Mouse (Mus musculus) cerebellum, adult 8-10 months (tissue): ENCODE data around the gene Apol6.

Experiments used
- DNase-seq: peaks from one replicate; pipeline ENCODE4 v3.0.0; 2022

Apol6 gene

GRCm38 (mm10) chr15:77072556-77073163, 28.1 kb downstream of the Apol6 start:
- DNase-seq = no peak

DNA sequence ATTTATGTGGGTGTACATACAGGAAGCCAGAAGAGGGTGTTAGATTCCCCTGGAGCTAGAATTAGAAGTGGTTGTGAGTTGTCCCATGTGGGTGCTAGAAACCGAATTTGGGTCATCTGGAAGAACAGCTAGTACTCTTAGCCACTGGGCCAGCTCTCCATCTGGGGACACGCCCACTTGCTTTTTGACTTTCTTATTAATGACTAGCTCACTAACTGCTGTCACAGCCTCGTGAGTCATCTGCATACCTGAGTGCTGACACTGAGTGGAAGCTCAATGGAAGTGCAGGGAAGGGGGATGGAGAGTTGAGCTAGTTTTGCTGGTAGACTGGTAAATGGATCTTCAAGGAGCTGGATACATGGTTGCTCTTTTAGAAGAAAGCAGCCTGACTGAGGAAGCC, 32.0 kb downstream of the Apol6 start:
- DNase-seq = no peak

DNA sequence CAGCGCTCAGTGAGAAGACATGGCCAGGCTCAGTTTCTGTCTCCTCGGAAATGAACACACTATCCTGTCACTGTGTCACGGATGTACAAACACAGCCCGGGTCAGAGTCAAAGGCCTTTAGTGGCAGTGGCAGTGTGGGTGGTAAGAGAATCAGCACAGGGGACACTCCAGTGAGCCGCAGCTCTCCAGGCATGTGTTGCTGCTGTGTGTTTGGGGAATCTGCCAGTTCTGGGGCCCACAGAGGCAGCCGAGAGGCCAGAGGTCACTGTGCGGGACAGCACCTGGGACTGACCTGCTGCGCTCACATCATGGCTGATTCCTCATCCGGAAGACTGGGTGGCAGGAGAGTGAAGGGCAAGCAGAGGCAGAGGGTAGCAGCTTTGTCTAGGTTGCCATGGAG, 33.4 kb downstream of the Apol6 start:
- DNase-seq = no peak

GRCm38 (mm10) chr15:77078786-77079185, 34.3 kb downstream of the Apol6 start:
- DNase-seq = no peak

DNA sequence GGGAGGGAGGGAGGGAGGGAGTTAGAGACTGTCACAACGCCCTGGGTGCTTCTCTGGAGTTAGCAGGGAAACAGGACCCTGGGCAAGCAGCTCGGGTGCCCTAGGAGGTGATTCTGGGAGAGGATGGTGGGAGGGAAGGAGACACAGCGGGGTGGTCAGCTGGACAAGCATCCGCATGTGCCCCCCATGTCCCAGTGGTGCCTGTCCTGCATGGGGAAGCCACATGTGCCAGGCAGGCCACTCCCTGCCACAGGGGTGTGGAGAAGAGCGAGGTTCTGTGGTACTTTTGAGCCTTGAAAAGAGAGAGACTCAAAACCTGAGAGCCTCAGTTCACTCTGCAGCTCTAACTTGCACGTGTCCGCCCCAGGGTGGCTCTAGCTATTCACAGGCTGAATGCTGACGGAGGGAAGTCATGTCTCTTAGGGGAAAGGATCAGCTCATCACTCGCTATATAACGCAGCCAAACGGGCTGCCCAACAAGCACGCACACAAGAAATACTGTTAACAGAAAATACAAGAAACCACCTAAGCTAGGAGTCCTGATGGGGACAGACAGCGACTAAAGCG, 34.8 kb downstream of the Apol6 start:
- DNase-seq = no peak

GRCm38 (mm10) chr15:77079890-77080361, 35.4 kb downstream of the Apol6 start:
- DNase-seq = no peak

DNA sequence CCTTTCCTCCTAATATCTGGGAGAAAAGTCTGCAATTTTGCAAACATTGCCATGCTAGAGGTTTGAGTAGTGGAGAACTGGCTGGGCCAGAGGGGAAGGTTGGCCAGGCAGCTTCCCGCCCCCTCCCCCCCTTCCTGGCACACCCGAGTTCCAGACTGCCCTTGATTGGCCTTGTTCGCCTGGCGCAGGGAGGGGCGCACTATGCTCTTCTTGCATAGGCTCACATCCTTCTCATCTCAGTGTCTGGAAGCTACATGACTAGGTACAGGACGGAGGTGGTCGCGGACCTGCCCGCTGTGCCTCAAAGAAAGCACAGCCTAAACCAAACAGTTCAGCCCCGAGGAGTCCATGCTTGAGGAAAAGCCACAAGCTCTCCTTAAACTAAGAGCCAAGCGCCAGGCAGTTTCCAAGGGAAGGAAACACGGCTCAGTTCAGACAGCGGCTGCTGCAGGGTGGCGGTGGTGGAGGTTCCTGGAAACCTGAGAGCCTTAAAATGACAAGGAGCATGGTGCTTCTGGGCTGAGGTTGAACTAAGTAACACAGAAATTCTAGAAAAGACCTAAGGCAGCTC, 36.2 kb downstream of the Apol6 start:
- no peak for DNase-seq

DNA sequence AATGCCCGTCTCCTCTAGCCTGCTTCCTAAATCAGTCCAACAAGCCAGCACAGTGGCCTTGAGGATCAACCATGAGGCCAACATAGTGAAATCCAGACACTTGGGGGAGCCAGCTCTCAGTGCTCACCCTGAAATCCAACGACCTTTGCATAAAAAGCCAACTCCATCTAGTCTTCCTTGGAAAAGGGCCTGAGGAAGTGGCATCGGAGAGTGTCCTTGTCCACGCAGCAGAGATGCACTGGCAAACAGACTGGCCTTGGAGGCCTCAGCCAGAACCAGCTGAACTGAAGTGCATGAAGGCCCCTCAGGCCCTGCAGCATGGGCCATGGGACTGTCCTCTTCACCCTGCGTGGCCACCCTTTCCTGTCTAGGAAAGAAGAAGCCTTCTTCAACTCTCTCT, 36.9 kb downstream of the Apol6 start:
- DNase-seq = no peak

- DNase-seq = no peak
Measured at GRCm38 (mm10) chr15:77085818-77086217, 41.3 kb downstream of the Apol6 start.

DNA sequence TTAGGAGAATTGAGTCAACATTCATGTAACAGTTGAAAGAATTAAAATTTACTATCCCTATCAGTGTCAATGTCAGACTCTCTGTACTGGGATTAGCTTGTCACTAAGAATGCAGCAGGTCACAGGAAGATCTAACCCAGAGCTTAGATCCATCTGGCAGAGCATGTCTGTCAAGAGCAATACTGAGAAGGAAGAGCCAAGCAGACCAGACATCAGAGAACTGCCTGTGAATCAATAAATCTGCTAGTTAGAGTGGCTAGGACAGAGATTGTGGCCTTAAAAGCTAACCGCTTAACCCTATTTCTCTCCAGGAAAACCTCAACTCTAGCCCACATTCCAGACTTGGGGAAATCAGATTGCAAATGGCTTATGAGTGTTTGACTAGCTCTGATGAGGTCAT, 42.0 kb downstream of the Apol6 start:
- no peak for DNase-seq

- no peak for DNase-seq
Measured at GRCm38 (mm10) chr15:77089249-77089648, 44.7 kb downstream of the Apol6 start.

- DNase-seq = no peak
Measured at GRCm38 (mm10) chr15:77090531-77090930, 46.0 kb downstream of the Apol6 start.

DNA sequence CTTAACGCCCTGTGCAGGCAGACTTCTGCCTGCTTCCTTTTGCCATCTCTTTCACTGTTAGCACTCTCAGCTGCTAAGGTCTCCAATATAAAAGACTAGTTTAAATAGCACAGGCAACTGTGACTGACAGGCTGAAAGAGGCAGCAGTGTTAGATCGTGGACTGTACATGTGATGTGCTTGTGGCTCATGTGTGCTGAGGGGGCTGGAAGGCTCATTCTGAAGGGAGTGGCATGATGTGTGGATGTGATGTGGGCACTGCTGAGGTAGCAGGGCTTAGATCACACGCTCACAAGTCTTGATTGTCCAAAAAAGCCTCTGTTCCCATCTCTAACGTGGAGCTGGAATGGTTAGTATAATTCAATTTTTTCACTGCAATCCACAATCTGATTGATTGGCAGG, 46.9 kb downstream of the Apol6 start:
- no peak for DNase-seq

- no peak for DNase-seq
Measured at GRCm38 (mm10) chr15:77094431-77094830, 49.9 kb downstream of the Apol6 start.

- DNase-seq = no peak
Measured at GRCm38 (mm10) chr15:77095216-77095615, 50.7 kb downstream of the Apol6 start.

DNA sequence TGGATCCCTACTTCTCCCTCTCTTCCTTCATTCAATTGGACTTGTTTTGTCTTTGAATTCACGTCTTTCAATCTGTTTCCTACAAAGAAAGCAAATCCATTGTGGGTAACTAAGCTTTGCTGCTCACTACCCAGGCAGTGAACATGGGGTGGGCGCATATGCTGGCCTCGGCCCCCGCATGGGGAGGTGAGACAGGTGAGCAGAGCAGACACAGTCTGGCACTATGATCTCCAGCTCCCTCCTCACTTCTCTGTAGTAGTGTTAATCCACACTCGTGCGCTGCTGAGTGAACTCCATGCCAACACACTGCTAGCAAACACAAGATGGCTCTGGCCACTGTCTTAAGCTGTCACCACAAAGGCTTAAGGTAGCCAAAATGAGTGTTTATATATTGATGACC, 52.8 kb downstream of the Apol6 start:
- no peak for DNase-seq

DNA sequence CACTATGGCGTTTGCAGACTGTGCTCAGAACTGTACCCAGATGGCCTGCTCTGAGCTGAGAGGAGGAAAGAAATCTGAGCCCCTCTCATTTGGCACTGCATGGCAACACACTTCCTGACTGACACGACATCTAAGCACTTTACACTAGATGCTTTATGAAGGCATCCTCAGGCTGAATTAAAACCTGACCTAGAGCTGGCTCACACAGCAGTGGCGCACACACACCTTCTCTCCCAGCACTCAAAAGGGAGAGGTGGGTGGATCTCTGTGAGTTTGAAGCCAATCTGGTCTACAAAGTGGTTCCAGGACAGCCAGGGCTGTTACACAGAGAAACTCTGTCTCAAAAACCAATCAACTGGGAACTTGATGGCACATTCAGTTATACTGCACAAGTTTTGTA, 55.2 kb downstream of the Apol6 start:
- no peak for DNase-seq

DNA sequence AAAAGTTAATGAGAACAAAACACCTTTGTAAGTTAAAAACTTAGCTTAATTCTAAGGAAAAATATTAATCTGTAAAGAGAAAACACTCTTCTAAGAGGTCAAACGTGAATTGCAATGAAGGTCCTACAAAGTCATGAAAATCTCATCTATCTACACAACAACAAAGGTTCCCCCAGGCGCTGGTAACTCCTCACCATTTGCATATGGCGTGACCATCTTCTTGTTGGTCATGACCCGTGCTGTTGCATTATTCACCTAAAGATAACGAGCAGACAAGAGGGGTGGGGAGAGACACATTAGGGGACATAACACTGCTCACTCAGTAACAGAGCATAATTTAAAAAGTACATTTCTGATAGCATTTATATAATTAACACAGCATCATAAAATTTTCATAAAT, 58.2 kb downstream of the Apol6 start:
- DNase-seq = no peak

- DNase-seq = no peak
Measured at GRCm38 (mm10) chr15:77104349-77105158, 60.0 kb downstream of the Apol6 start.

DNA sequence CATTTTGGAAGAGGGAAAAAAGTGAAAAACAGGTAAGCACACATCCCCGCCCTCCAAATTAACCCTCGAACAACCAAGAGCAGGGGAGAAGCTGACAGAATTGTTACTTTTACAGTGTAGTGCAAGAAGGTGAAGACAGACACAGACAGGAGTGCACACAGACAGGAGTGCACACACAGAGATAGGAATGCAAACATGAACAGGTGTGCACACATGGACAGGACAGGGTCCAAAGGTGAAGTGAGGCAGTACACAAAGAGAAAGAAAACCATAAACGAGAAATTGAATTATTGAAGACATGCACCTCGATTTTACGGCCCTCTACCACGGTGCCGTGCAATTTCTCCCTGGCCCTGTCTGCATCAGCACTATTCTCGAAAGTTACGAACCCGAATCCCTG, 60.7 kb downstream of the Apol6 start:
- DNase-seq = no peak
